Mouse (Mus musculus): ENCODE results near the gene P2ry13.

- TF ChIP-seq TAL1 (IDR thresholded peaks at IDR 0.05; ENCODE audit: low read length) (no peak), GATA1 (IDR thresholded peaks at IDR 0.05; ENCODE audit: low read length) (no peak)
Observed at GRCm38 (mm10) chr3:59203802-59204520, 6.7 kb downstream of the P2ry13 start.
